Mouse (Mus musculus): ENCODE results near the gene Tbc1d24.

Tbc1d24 gene

GRCm38 (mm10) chr17:24173423-24173822 lies 31.9 kb downstream of the Tbc1d24 start:
- DNase-seq (ENCODE audit: low spot score in 2 of 2), result peak; percentile 62 to 76

GRCm38 (mm10) chr17:24171738-24172137 lies 33.6 kb downstream of the Tbc1d24 start:
- DNase-seq (ENCODE audit: low spot score in 2 of 2), result no peak

- no peak for DNase-seq (ENCODE audit: low spot score in 2 of 2)
These were observed 34.6 kb downstream of the Tbc1d24 start for GRCm38 (mm10) chr17:24170729-24171128.

DNA sequence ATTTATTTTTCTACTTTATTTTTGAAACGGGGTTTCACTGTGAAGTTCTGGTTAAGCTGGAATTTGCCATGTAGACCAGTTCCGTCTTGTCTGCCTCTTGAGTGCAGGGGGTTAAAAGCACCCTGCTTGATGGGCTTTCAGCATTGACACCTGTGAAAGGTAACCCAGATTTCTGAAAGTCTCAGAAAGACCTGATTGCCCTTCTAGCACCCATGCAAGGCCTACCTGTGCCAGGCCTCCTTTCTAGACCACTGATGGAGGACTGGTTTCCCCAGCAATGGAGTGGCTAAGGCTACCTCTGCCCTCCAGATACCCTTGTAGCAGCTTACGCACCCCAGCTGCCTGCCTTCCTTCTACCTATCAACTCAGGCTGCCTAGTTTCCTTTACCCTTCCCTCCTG lies 35.2 kb downstream of the Tbc1d24 start:
- no peak for DNase-seq (ENCODE audit: low spot score in 2 of 2)

DNA sequence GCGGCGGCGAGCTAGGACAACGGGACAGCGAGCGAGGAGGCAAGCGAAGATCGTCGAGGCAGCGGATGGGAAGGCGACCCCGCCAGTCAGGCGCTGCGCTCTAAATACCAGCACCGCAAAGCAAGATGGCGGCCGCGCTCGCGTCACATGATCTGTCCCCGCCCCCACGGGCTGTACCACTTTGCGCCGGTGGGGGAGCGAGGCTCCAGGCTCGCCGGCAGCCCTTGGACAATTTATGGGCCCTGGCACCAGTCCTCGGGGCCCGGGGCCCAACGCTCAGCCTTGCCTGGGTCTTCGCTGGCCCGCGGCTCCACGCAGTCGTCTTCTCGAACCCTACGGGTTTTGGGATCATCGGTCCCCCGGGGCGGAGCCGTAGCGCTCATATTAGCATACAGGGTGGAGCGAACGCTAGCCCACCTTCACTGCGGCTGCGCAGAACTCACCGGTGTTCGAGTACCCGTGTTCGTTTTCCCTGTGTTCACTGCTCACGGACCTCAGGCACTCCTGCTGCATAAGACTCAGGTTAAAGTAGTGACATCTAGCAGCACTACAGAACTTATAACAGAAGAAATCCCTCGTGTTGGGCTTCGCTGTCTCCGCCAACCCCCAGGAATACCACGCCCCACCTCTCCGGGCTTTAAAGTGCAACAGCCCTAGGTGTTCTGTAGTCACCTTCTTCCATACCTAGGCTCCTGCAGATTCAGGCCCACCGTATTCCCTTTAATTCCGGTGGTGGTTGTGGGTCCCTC lies 35.9 kb downstream of the Tbc1d24 start, which contains the start of gene Atp6v0c:
Atp6v0c (minus strand) TSS at position 386 of the 749 bp plus-strand sequence.
- DNase-seq (ENCODE audit: low spot score in 2 of 2), result peak; percentile 97

DNA sequence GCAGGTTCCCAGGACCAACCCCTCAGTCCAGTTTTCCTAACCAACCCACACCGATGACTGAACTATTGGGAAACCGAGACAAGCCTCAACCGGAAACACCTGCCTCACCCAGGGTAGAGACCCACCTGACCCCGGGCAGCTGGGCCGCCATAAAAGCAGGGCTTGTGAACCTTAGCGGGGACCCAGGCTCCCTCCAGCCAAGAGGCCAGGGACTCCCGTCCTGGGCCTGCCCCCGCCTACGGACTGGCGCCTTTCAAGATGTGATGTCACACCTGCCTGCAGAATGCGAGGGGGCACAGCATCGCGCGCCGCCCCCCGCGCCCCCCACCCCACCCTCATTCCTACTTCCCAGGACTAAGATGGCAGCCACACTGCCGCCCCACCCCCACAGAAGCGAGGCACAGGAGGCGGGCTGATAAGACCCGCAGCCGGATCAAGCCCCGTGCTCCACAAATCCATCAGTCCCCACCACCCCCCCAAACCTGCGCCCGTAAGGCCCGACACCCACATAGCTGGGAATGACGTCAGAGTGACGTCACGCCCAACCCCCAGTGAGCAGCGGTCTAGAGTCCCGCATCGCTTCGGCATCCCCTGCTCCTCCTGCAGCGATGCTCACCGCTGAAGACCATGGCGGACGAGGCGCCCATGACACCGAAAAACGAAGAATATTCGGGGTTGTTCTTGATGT lies 36.6 kb downstream of the Tbc1d24 start:
- peak; percentile 72 to 73 for DNase-seq (ENCODE audit: low spot score in 2 of 2)

- no peak for DNase-seq (ENCODE audit: low spot score in 2 of 2)
These were observed 37.4 kb downstream of the Tbc1d24 start for GRCm38 (mm10) chr17:24167891-24168505.

GRCm38 (mm10) chr17:24167120-24167519 lies 38.2 kb downstream of the Tbc1d24 start:
- DNase-seq (ENCODE audit: low spot score in 2 of 2), result no peak

GRCm38 (mm10) chr17:24164566-24165259 lies 40.6 kb downstream of the Tbc1d24 start:
- no peak for DNase-seq (ENCODE audit: low spot score in 2 of 2)

DNA sequence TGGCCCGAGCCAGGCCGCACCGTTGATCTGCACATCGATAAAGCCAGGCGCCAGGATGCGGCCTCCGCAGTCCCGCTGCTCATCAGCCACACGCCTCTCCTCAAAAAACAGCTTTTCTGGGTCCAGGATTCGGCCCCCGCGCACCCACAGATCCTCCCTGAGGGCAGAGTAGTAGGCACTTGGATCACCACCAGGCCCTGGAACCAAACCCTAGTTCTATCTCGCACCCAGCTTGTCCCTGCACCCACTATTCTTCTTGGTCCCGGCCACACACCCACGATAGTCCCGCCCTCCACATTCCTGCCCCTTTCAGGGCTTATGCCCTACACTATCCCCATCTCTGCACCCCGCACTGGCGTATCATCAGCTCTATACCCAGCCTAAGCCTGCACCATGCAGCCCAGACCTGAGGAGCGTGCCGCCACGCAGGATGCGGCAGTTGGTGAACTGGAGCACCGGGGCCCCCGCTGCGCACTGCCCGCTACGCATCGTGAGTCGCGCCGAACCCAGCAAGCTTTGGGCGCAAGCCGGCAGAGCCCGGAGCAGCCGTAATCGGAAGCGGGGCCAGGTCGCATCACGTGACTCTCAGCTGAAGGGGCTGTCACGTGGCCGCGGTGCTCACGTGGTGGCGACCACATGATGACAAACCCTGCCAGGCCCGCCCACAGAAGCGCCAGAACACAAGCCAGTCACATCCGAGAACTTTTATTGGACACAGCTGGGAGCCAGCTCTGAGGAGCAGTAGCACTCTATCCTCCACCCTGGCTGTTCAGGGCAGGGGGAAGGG lies 42.0 kb downstream of the Tbc1d24 start, which contains the start of gene Amdhd2:
Amdhd2 (minus strand) TSS at position 591 of the 787 bp plus-strand sequence.
- DNase-seq (ENCODE audit: low spot score in 2 of 2), result peak; percentile 98 to 99

- DNase-seq (ENCODE audit: low spot score in 2 of 2), result no peak
These were observed 42.7 kb downstream of the Tbc1d24 start for GRCm38 (mm10) chr17:24162584-24163175.

DNA sequence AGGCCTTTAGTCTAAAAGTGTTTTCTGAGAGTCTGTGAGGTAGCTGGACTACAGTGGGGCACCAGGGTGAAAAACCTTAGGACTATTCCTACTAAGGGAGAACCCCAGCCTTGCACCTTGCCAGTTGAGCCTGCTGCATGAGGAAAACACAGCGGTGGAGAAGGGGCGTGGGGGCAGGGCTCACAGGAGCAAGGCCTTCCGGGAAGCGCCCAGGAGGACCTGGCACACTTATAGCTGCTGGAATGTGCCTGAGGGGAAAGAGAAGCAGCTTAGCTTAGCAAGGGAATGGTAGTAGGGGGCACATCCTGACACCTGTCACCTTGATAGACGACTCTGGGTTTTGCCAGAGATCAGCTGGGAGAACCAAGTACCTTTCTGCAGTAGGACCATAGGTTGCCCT lies 43.9 kb downstream of the Tbc1d24 start:
- no peak for DNase-seq (ENCODE audit: low spot score in 2 of 2)

GRCm38 (mm10) chr17:24157526-24157925 lies 47.8 kb downstream of the Tbc1d24 start:
- DNase-seq (ENCODE audit: low spot score in 2 of 2), result no peak

GRCm38 (mm10) chr17:24157121-24157520 lies 48.2 kb downstream of the Tbc1d24 start:
- no peak for DNase-seq (ENCODE audit: low spot score in 2 of 2)

- no peak for DNase-seq (ENCODE audit: low spot score in 2 of 2)
These were observed 49.0 kb downstream of the Tbc1d24 start for GRCm38 (mm10) chr17:24156394-24156793.

DNA sequence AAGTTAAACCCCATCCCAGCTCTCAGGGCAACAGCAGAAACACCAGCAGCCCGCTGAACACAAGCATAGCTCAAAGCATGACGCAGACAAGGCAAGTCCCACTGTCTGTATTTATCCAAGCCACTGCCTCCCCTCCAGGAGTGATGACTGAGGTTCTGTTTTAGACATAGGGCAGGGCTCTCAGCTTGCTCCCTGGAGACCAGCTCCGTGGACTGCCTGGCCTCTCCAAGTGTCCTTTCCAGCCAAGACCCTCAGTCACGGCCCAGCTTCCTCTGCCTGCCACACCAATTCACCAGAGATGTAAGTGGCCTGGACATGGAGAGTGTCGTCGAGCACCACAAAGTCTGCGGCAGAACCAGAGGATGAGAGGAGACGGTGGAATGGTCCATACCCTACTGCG lies 49.6 kb downstream of the Tbc1d24 start:
- no peak for DNase-seq (ENCODE audit: low spot score in 2 of 2)

DNA sequence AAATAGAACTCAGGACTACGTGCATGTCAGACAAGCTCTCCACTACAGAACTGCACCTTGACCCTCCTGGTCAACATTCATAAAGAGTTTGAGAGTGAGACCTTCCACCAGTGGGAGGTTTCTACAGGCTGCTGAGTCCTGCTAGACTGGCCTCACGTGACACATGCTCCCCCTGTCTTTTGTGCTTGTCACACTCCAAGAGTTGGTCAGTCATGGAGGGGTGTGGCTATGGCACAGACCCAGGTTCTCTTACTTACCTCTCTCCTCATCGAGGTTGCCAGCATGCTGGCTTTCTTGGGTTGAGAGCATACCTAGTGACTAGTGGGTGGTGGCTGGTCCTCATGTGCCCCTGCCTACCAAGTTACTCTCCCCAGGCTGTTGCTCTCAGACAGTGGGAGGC lies 50.9 kb downstream of the Tbc1d24 start:
- no peak for DNase-seq (ENCODE audit: low spot score in 2 of 2)

DNA sequence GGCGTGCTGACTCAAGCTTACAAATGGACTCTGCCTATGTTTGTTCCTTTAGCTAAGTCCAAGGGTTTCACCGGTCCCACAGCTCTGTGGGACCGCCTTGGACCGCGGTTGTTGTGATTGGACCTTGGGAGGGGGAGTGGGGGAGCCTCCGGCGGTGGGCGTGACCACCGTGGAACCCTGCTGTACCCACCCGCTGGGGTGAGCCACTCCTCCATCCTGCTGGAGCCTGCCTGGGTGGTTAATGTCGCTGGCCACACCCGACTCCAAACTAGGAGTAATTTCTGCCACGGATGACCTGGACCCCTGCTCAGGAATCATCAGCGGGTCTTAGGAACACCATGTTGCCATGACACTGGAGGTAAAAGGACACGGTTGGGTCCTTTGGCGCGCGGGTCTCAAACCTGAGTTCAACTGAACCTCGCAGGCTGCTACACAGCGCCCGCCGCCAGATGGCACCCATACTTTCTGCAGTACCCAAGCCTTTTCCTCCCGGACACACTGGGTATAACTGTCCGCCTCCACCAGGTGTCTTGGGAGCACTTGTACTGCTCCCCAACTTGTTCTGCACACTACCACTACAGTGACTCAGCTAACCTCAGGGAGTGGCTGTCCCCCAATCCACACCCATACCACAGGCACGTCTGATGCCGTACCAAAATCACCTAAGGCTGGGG lies 53.3 kb downstream of the Tbc1d24 start:
- peak; percentile 67 to 76 for DNase-seq (ENCODE audit: low spot score in 2 of 2)

DNA sequence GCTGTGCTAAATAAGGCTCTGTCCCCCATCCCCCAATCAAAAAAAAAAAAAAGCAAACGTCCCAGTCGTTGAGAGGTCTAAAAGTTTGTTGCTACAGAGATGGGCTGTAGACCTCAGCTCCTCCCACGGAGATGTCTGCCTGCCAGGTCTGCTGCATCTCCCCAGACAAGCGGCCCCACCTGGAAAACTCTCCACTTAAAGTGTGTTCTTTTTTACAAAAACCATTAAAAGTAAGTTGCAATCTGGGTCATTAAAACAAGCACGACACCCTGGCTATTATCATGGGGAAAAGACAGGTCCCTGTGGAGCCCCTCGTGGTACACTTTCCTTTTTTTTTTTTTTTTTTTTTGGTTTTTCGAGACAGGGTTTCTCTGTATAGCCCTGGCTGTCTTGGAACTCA lies 54.0 kb downstream of the Tbc1d24 start:
- DNase-seq (ENCODE audit: low spot score in 2 of 2), result no peak

DNA sequence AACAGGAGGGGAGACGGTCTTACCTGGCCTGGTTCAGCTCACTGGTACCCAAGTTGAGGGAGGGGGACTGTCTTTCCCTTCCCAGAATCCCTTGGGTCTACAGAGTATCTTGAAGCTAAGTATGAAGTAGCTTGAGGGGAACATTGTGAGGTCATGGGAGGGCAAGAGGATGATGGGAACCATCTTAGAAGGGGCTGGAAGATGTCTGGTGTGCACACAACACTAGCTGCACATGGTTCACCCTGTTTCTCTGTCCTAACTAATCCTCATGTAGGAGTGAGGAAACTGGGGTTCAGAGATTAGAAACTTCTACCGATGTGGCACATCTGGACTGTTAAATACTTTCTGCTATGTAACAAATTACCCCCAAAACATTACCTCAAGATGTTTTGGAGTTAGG lies 54.5 kb downstream of the Tbc1d24 start, which contains the start of gene Pdpk1:
Pdpk1 (minus strand) TSS at position 101 of the 400 bp plus-strand sequence.
- no peak for DNase-seq (ENCODE audit: low spot score in 2 of 2)

All from frontal cortex, postnatal 36 days (tissue).